Comparison of ENCODE assay signal across 16 mouse cellular contexts in genomic region chr2:131772163-131772562, GRCm38 (mm10).
"Had no signal": no experiment of that assay in that cellular context is flagged by ENCODE, and none has a peak within 500 bp of the region (broad histone marks: within the 10 kb centered on the region; RNA-seq: fewer than 3 reads in every experiment).

No protein-coding gene starts in this region.

- H3K4me1 ChIP-seq: neural tube, embryonic 13.5 days; neural tube, embryonic 15.5 days; stomach, embryonic 15.5 days had no signal

- DNase-seq: retina, postnatal 1 day; right cerebral cortex, adult 18-20 months; right cerebral cortex, postnatal 14 days; right cerebral cortex, postnatal 25 days; right cerebral cortex, postnatal 4 days; spleen, adult 18-20 months; thymus, adult 18-20 months; thymus, adult 2 months; thymus, postnatal 14 days; thymus, postnatal 25 days; thymus, postnatal 36 days; thymus, postnatal 4 days had no signal

- H3K4me2 ChIP-seq: neural tube, embryonic 13.5 days; neural tube, embryonic 15.5 days; stomach, embryonic 15.5 days had no signal

- H3K4me3 ChIP-seq: neural tube, embryonic 13.5 days; neural tube, embryonic 15.5 days; stomach, embryonic 15.5 days had no signal

- H3K27me3 ChIP-seq: neural tube, embryonic 13.5 days; neural tube, embryonic 15.5 days; stomach, embryonic 15.5 days had no signal

- H3K9ac ChIP-seq: neural tube, embryonic 13.5 days; neural tube, embryonic 15.5 days; stomach, embryonic 15.5 days had no signal

- H3K9me3 ChIP-seq: neural tube, embryonic 13.5 days; neural tube, embryonic 15.5 days; stomach, embryonic 15.5 days had no signal

- H3K27ac ChIP-seq: neural tube, embryonic 13.5 days; neural tube, embryonic 15.5 days; stomach, embryonic 15.5 days; stomach, postnatal 0 days had no signal

- H3K36me3 ChIP-seq: neural tube, embryonic 13.5 days; neural tube, embryonic 15.5 days; stomach, embryonic 15.5 days had no signal
